Mouse (Mus musculus) c-Kit-positive CD71-negative TER-119-negative erythroid progenitor cells, embryonic 14.5 days (primary cell): ENCODE results near the gene Iffo2.
A peak's percentile ranks its signal among the peaks of the same experiment; 100 is the strongest.

Experiments
- DNase-seq: peaks from one replicate; pipeline ENCODE4 v3.0.0-alpha.2; 2013; ENCODE audit warnings: low read depth

Gene Iffo2

DNA sequence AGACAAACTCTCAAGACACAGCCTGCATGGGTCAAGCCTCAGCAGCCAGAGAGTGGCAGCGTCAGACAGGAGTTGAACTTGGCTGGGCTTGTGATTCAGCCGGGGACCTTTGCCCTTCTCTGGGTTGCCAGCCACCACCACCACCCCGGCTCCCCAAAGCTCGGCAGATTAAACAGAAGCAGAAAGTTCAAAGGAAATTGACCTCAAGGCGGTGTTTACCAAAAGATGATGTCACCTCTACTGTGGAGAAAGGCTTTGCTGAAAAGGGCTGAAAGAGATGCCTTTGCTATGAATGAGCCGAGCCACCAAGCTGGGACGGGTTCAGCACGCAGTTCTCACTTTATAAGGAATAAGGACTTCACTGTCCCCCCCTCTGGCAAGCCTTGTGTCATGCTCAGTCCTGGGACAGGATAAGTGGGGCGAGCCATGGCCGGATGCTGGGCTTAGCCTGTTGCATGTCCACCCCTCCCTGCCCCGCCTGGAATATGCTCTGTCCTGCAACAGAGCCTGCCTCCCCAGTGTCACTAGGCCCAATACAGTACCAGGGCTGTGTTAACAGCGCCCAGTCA is 4.9 kb downstream of the Iffo2 start:
- DNase-seq = no peak

DNA sequence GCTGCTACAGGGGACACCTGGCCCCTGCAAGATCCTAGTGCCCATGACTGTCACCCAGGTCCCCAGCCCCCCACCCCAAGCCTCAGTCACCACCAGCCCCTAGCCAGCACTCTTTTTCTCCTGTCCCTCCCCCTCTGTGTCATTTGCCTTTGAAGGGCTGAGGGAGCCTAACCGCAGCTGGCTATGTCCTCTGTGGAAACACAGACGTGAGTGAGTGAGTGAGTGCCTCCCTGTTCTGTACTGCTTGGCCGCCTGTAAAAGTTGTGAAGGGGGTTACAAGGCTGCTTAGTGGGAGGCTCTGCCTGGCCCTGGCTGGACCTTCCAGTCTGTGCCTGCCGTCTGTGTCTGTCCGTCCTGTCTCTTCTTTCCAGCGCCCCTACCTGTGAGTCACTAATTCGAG is 5.4 kb downstream of the Iffo2 start:
- DNase-seq = no peak

GRCm38 (mm10) chr4:139536706-139537105 is 6.4 kb downstream of the Iffo2 start:
- no peak for DNase-seq

DNA sequence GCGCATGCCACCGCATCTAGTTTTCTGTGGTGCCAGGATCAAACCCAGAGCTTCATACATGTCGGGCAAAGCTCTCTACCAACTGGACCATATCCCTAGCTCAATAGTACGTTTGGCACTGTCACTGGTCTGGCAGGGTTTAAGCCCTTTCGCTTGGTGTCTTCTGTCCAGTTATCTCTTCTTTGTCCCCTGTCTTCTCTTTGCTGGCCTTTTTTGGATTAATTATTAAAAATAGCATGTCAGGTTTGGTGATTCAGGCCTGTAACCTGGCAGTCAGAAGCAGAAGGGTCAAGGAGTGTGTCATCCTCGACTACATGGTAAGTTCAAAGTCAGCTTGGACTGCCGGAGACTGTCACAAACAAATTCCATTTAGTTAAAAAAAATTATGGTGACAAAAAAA is 10.4 kb downstream of the Iffo2 start:
- DNase-seq = no peak

- no peak for DNase-seq
Measured at GRCm38 (mm10) chr4:139545791-139546190, 15.4 kb downstream of the Iffo2 start.

GRCm38 (mm10) chr4:139549448-139549847 is 19.1 kb downstream of the Iffo2 start:
- no peak for DNase-seq

GRCm38 (mm10) chr4:139555235-139555634 is 24.9 kb downstream of the Iffo2 start:
- no peak for DNase-seq

- DNase-seq = no peak
Measured at GRCm38 (mm10) chr4:139555951-139556350, 25.6 kb downstream of the Iffo2 start.

GRCm38 (mm10) chr4:139568361-139568760 is 38.0 kb downstream of the Iffo2 start:
- no peak for DNase-seq

DNA sequence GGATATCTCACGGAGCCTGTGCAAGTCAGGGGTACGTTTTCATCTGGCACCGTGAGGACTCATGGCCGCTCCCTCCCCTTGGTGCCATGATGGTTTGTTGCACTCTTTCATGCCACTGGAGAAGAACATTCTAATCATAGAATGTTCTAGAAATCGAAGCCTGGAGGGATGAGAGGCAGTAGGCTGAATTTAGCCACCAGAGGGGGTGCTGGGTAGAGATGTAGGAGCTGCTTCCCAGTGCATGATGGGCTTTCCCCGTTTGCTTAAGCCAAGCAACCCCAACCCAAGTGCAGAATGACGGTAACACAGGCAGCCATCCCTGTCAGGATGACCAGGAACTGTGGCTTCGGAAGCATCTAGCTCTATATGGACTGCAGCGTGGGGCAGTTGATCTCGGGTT is 40.4 kb downstream of the Iffo2 start:
- DNase-seq = no peak

- no peak for DNase-seq
Measured at GRCm38 (mm10) chr4:139572928-139573512, 42.7 kb downstream of the Iffo2 start.

DNA sequence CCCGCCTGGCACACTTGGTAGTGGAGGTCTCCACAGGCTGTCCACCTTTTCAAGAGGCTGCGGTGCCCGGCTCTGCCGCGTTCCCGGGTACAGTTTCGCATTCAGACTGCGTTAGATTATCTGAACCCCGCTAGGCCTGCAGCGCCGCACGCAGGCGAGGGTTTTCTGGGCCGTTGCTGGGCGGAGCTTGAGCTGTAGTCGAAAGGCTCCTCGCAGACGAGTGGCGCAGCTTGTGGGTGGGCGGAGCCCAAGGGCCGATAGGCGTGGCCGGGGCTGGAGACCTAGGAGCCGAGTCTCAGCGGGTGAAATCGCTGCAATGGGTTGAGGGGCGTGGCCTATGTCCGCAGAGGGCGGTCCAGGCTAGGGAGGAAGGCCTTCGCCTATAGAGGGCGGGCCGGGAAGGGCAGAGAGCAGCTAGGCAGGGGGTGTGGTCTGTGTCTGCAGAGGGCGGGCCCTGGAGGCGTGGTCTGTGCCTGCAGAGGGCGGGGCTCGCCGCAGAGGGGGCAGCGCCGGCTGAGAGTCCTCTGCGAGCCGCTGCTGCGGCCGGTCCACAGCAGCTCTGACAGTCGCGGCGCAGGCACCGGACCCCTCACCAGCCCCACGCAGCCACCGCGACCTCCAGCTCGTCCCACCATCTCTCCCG is 43.9 kb downstream of the Iffo2 start:
- DNase-seq = peak; percentile 98

DNA sequence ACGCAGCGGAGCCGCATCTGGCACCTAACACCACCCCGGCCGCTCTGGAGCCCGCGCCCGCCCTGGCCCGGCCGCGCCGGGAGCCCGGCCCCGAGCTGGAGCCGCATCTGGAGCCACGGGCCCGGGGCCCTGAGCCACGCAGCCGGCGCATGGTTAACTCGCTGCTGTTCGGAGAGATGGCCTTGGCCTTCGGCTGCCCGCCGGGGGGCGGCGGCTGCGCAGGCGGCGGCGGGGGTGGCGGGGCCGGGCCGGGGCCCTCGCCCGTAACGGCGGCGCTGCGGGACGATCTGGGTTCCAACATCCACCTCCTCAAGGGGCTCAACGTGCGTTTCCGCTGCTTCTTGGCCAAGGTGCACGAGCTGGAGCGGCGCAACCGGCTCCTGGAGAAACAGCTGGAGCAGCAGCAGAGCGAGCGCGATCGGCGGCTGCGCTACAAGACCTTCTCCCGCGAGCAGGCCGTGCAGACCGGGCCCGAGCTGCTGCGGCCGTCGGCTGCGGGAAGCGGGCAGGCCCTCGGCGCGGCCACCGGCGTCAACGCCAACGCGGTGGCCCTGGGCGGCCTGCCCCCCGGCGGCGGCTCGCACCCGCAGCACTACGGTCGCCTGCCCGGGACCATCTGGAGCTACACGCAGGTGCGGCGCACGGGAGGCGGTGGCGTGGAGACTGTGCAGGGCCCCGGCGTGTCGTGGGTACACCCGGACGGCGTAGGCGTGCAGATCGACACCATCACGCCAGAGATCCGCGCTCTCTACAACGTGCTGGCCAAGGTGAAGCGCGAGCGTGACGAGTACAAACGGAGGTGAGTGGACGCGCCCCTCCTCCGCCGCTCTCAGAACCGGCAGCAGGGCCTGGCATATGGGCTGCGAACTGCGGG is 44.7 kb downstream of the Iffo2 start:
- no peak for DNase-seq

DNA sequence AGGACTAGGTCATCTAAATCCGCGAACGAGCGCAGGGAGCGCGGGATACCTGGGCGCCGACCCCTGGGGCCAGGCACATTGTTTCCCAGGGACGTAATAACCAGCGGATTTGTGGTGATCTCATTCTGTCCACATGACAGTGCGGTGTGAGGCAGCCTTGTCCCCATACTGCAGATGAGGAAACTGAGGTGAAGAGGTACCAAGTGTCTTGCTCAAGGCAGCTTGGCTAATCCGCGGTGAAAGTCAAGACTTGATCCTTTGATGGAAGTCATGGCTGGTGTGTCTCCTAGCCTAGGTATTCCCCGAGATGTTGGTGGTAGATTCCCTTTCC is 45.3 kb downstream of the Iffo2 start:
- DNase-seq = no peak

- no peak for DNase-seq
Measured at GRCm38 (mm10) chr4:139576251-139576880, 46.0 kb downstream of the Iffo2 start.

DNA sequence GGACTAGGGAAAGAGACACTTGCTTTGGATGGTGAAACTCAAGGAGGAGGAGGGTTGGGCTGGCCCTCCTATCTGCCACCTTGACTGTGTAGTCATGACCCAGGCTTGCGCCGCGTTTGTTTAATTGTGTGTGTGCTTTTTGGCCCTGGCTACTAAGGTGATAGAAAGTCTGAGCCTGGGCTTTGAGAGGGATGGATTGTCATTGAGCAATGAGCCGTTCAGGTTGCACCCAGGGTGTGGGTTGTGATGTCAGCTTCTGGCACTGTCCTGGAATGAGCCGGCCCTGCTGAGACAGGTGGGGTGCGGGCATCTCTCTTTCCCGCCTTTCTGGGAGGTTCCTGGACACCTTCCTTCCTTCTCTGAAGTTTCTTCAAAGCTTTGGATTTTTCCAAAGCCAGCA is 46.7 kb downstream of the Iffo2 start:
- no peak for DNase-seq

- no peak for DNase-seq
Measured at GRCm38 (mm10) chr4:139578389-139578788, 48.0 kb downstream of the Iffo2 start.

DNA sequence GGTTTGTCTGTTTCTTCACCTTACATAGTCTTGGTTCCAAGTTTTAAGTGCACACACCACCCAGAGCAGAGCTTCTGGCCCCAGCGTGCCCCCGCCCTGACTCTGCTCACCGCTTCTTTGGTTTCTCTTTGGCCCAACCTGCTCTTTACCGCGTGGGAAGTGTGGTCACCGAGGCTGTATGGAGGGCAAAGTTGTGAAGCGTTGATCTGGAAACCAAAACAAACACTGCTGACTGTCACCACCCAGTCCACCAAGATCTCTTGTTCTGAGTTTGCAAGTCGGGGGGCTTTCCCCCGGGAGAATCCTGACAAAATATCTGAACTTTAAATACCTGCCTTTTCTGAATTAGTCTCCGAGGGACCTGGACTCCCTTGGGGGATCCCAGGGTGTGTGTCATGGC is 48.7 kb downstream of the Iffo2 start:
- DNase-seq = no peak

DNA sequence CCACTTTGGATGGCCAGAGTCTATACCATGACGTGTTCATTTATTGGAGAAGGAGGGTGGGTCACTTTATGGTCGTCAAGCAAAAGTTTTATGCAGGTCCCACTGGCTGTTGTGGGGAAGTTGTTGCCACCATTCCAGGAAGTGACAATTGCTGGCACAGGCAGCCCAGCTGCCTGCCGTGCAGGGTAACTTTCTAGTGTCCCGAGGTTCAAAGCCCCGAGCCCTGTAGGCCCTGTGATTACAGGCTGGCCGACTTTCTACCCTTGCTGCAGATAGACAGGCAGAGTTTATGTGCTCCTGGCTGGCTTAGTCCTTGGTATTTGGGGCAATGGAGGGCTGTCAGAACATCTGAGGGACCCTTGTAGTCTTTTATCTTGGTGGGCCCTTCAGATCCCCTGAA is 49.1 kb downstream of the Iffo2 start:
- DNase-seq = no peak

DNA sequence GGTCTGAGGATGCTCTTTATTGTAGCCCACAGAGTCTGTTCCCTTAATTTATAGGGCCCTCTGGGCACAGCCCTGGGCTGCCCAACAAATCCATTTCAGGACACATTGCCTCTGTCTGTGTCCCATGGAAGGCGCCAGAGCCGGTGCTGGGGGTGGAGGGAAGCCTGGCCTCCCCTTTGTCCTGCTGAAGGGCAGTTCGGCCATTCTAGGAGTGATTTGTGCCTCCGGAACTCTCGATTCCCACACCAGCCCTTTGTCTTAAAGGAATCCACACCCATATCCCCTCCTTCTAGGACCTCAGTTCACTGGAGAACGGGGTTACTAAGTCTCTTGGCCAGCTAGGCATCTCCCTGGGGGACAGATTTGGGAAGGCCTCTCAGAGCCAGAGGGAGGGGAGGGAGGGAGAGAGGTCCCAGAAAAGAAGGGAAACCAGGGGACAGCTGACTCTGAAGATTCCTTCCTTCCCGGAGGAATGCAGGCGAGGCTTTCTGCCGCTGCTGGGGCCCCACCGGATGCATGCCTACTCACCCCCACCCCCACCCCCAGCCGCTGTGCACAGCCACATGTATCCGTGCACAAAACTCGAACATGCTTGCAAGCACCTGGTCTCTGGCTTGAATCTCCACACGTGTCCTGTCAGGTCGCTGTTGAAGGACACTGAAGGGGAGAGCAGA is 50.5 kb downstream of the Iffo2 start:
- no peak for DNase-seq

- DNase-seq = no peak
Measured at GRCm38 (mm10) chr4:139581427-139582051, 51.2 kb downstream of the Iffo2 start.

- DNase-seq = no peak
Measured at GRCm38 (mm10) chr4:139582346-139582745, 52.0 kb downstream of the Iffo2 start.
